Mouse (Mus musculus): ENCODE results near the gene Atg14.

GRCm38 (mm10) chr14:47518619-47519018 is 51.8 kb downstream of the Atg14 start:
- no peak for TF ChIP-seq CTCF (IDR thresholded peaks at IDR 0.05; ENCODE audit: control insufficient read depth, insufficient read depth, insufficient read length)
- TF ChIP-seq USF1 (IDR thresholded peaks at IDR 0.05; ENCODE audit: low read depth), result no peak
- no peak for TF ChIP-seq MYOD1 (IDR thresholded peaks at IDR 0.05; ENCODE audit: control insufficient read depth, insufficient read length, low read depth)
- TF ChIP-seq MYOG (IDR thresholded peaks at IDR 0.05; ENCODE audit: control insufficient read depth, extremely low read depth, insufficient read length), result no peak
- TF ChIP-seq MAX (IDR thresholded peaks at IDR 0.05), result no peak
- no peak for TF ChIP-seq CEBPB (IDR thresholded peaks at IDR 0.05; ENCODE audit: low read depth)
